Mouse (Mus musculus): ENCODE data around the gene Spata48. TPM values are rescaled to one million over a fixed set of nuclear protein-coding genes. Genes with fewer than 3 reads are reported as not detected.

The Spata48 gene
- polyA plus RNA-seq, 1 experiment from 2014 or later, result 1.7 TPM

GRCm38 (mm10) chr11:11513008-11513799 is 51.3 kb downstream of the Spata48 start:
- Histone ChIP-seq H3K4me3 (no peak overlapping the region), H3K36me3 (no peaks in the 10 kb centered on the region), H3K9me3 (replicated peaks) (no peaks in the 10 kb centered on the region), H3K27ac (replicated peaks) (no peak overlapping the region), H3K27me3 (ENCODE audit: low read depth, poor library complexity, severe bottlenecking) (no peaks in the 10 kb centered on the region), H3K4me1 (no peaks in the 10 kb centered on the region)
- WGBS, result 78% methylated on average over 2 of the region's 2 CpGs
- DNase-seq (ENCODE audit: low spot score), result no peak

DNA sequence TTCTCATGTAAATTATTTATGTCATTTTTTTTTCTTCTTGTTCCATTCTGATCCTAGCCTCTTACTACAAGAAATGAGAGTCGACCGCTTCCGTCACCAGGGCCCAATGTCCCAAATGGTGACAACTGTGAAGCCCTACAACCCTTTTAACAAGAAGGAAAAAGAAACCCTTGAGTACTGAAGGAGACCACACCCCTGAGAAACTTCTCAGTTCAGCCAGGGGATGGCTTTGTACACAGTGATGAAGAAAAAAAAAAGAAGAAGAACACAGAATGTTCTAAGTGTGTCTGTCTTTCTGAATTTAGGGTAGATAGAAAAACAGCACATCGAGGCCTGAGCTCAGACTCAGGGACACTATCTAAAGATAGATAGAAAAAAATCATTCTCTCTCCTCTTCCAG is 53.0 kb downstream of the Spata48 start:
- H3K4me1 ChIP-seq, result no peaks in the 10 kb centered on the region
- no peaks in the 10 kb centered on the region for H3K9me3 ChIP-seq (replicated peaks)
- no peak for DNase-seq (ENCODE audit: low spot score)
- H3K27me3 ChIP-seq (ENCODE audit: low read depth, poor library complexity, severe bottlenecking), result no peaks in the 10 kb centered on the region
- H3K4me3 ChIP-seq, result no peak overlapping the region
- no peak overlapping the region for H3K27ac ChIP-seq (replicated peaks)
- H3K36me3 ChIP-seq, result no peaks in the 10 kb centered on the region
- 97% methylated on average over 4 of the region's 4 CpGs for WGBS

DNA sequence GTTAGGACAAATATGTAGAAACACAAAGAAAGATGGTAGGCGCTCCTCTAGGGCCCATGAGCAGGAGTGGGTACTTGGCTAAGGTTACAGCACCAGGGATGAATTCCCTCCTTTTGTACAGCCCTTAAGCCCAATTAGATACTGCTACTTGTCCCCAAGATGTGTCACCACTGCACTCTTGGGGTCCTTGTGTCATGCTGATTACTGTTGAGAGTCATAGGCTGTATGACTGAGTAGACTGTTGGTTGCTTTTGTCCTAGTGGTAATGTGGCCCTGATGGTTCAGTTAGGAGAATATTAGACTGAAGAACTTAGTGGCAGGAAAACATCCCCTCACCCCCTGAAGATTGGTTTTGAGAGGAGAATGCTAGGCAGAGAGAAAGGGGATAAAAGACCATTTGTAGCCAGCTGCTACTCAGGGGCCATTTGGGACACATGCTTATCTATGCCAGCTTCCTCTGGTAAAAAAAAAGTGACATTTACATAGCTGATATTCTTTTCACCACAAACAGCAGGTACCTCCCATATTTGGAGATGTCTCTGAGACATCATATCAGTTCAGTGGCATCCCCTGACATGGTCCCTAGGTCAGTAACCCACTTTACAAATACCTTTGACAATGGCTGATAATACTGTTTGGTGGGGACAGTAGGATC is 56.0 kb downstream of the Spata48 start:
- H3K4me3 ChIP-seq, result no peak overlapping the region
- no peak overlapping the region for H3K27ac ChIP-seq (replicated peaks)
- H3K4me1 ChIP-seq, result no peaks in the 10 kb centered on the region
- 89% methylated on average over 1 of the region's 1 CpGs for WGBS
- DNase-seq (ENCODE audit: low spot score), result no peak
- H3K9me3 ChIP-seq (replicated peaks), result no peaks in the 10 kb centered on the region
- H3K36me3 ChIP-seq, result no peaks in the 10 kb centered on the region
- no peaks in the 10 kb centered on the region for H3K27me3 ChIP-seq (ENCODE audit: low read depth, poor library complexity, severe bottlenecking)

- H3K4me3 ChIP-seq, result no peak overlapping the region
- H3K27me3 ChIP-seq (ENCODE audit: low read depth, poor library complexity, severe bottlenecking), result no peaks in the 10 kb centered on the region
- H3K36me3 ChIP-seq, result no peaks in the 10 kb centered on the region
- no peaks in the 10 kb centered on the region for H3K9me3 ChIP-seq (replicated peaks)
- DNase-seq (ENCODE audit: low spot score), result no peak
- WGBS, result 88% methylated on average over 10 of the region's 10 CpGs
- H3K4me1 ChIP-seq, result no peaks in the 10 kb centered on the region
- no peak overlapping the region for H3K27ac ChIP-seq (replicated peaks)
Measured at GRCm38 (mm10) chr11:11519255-11520243, 57.7 kb downstream of the Spata48 start.

- no peak overlapping the region for H3K4me3 ChIP-seq
- no peaks in the 10 kb centered on the region for H3K36me3 ChIP-seq
- 81% methylated on average over 5 of the region's 5 CpGs for WGBS
- H3K27ac ChIP-seq (replicated peaks), result no peak overlapping the region
- DNase-seq (ENCODE audit: low spot score), result no peak
- no peaks in the 10 kb centered on the region for H3K27me3 ChIP-seq (ENCODE audit: low read depth, poor library complexity, severe bottlenecking)
- H3K4me1 ChIP-seq, result no peaks in the 10 kb centered on the region
- H3K9me3 ChIP-seq (replicated peaks), result no peaks in the 10 kb centered on the region
Measured at GRCm38 (mm10) chr11:11521908-11522441, 60.1 kb downstream of the Spata48 start.

- Histone ChIP-seq H3K9me3 (replicated peaks) (no peaks in the 10 kb centered on the region), H3K36me3 (no peaks in the 10 kb centered on the region), H3K27ac (replicated peaks) (no peak overlapping the region), H3K27me3 (ENCODE audit: low read depth, poor library complexity, severe bottlenecking) (no peaks in the 10 kb centered on the region), H3K4me3 (no peak overlapping the region), H3K4me1 (no peaks in the 10 kb centered on the region)
- 84% methylated on average over 11 of the region's 11 CpGs for WGBS
- no peak for DNase-seq (ENCODE audit: low spot score)
Measured at GRCm38 (mm10) chr11:11528760-11529159, 66.9 kb downstream of the Spata48 start.

DNA sequence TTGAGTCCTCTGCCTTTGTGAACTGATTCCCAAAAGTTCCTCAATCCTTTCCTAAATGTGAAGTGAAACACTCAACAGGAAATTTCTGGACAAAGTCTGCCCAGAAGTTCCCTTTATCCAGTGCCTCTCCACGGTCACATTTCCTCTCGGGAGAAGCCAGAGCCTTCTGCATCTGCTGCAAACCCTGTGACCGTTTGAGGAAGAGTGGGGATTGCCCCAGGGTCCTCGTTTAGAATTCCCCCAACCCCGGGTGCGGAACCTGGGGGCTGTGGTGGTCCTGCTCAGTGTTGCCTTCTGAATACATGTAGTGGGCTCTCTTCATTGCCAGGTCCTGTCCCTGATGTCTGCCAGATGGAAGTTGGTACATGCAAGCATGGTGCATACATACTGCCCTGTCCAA is 67.3 kb downstream of the Spata48 start:
- no peaks in the 10 kb centered on the region for H3K27me3 ChIP-seq (ENCODE audit: low read depth, poor library complexity, severe bottlenecking)
- no peak for DNase-seq (ENCODE audit: low spot score)
- no peaks in the 10 kb centered on the region for H3K9me3 ChIP-seq (replicated peaks)
- no peak overlapping the region for H3K27ac ChIP-seq (replicated peaks)
- WGBS, result 87% methylated on average over 6 of the region's 6 CpGs
- no peak overlapping the region for H3K4me3 ChIP-seq
- no peaks in the 10 kb centered on the region for H3K36me3 ChIP-seq
- no peaks in the 10 kb centered on the region for H3K4me1 ChIP-seq

DNA sequence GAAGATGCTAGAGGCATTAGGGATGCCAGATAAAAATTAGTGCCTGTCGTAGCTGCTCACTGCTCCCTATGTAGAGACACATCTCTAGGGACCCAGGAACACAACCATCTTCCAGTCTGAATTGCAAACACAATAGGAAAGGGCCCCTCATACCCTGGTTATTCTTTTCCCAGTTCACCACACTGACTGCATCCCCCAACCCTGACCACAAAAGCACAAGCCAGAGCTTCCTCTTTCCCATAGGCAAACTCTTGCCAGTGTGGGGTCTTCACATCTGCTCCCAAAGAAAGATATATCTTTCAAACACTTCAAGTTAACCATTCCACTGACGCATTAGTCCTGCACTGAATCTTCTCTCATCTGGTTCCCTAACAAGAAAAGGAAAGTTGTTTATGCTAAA is 68.2 kb downstream of the Spata48 start:
- no peak for DNase-seq (ENCODE audit: low spot score)
- WGBS, result 88% methylated on average over 2 of the region's 2 CpGs

DNA sequence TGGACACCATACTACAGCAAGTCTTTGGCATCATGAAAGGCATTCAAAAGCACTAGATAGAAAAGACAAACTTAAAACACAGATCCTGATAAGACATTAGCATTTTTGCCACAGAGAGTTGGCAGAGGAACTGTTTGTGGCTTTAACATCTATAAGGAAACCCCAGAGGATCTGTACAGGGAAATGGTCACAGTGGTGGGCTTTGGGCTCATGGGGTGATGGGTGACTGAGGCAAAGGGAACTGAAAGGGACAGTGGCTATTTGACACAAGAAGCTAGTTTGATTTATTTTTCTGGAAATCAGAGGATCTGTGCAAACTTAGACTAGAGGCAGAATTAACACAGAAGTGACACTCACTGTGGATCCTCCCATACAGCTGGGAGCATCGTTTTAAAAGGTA is 74.4 kb downstream of the Spata48 start:
- WGBS, result 86% methylated on average over 1 of the region's 1 CpGs
- Histone ChIP-seq H3K9me3 (replicated peaks) (no peaks in the 10 kb centered on the region), H3K36me3 (no peaks in the 10 kb centered on the region), H3K27ac (replicated peaks) (no peak overlapping the region), H3K27me3 (ENCODE audit: low read depth, poor library complexity, severe bottlenecking) (no peaks in the 10 kb centered on the region), H3K4me1 (no peaks in the 10 kb centered on the region), H3K4me3 (no peak overlapping the region)
- no peak for DNase-seq (ENCODE audit: low spot score)

More for the DNA sequence above, 68.2 kb downstream of the Spata48 start:
- Histone ChIP-seq H3K9me3 (replicated peaks) (no peaks in the 10 kb centered on the region), H3K27ac (replicated peaks) (no peak overlapping the region), H3K4me1 (no peaks in the 10 kb centered on the region), H3K36me3 (no peaks in the 10 kb centered on the region), H3K4me3 (no peak overlapping the region), H3K27me3 (ENCODE audit: low read depth, poor library complexity, severe bottlenecking) (no peaks in the 10 kb centered on the region)

- Histone ChIP-seq H3K9me3 (replicated peaks) (no peaks in the 10 kb centered on the region), H3K27me3 (ENCODE audit: low read depth, poor library complexity, severe bottlenecking) (no peaks in the 10 kb centered on the region), H3K4me3 (no peak overlapping the region), H3K4me1 (no peaks in the 10 kb centered on the region), H3K36me3 (no peaks in the 10 kb centered on the region), H3K27ac (replicated peaks) (no peak overlapping the region)
- WGBS, result 97% methylated on average over 3 of the region's 3 CpGs
- no peak for DNase-seq (ENCODE audit: low spot score)
Measured at GRCm38 (mm10) chr11:11545948-11546347, 84.1 kb downstream of the Spata48 start.

GRCm38 (mm10) chr11:11546903-11547511 is 85.1 kb downstream of the Spata48 start:
- WGBS, result 85% methylated on average over 7 of the region's 7 CpGs

DNA sequence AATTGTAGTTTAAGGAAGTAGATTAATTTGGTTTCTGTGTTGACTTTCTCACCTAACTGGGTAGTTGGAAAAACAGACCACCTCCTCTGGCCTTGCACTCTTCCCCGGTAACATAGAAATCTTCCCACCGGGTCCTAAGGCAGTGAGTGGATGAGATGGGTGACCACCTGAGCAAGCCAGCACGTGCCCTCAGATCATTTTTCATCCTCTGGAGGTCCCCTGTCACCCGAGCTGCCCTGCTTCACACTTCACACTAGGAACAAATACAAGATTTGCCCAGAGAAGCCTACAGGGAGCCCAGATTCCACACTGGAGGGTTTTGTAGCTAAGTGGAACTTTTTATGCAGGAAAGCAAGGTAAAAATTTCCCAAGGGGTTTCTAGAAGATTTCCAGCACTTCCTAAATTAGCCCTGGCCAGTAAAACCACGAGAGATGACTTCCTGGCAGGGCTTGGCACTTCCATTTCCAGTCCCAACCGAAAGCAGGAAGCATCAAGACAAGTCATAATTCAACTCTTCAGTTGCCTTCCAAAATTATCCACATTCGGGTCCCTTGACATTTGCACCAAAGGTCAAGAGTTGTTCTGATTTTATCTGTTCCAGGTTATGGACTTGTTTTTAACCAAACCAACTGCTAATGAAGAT is 85.8 kb downstream of the Spata48 start:
- no peak overlapping the region for H3K4me3 ChIP-seq
- H3K36me3 ChIP-seq, result no peaks in the 10 kb centered on the region
- 86% methylated on average over 7 of the region's 7 CpGs for WGBS
- no peak for DNase-seq (ENCODE audit: low spot score)
- no peaks in the 10 kb centered on the region for H3K9me3 ChIP-seq (replicated peaks)
- no peaks in the 10 kb centered on the region for H3K27me3 ChIP-seq (ENCODE audit: low read depth, poor library complexity, severe bottlenecking)
- no peaks in the 10 kb centered on the region for H3K4me1 ChIP-seq
- H3K27ac ChIP-seq (replicated peaks), result no peak overlapping the region

More at GRCm38 (mm10) chr11:11546903-11547511, 85.1 kb downstream of the Spata48 start:
- no peak for DNase-seq (ENCODE audit: low spot score)
- no peaks in the 10 kb centered on the region for H3K9me3 ChIP-seq (replicated peaks)
- H3K36me3 ChIP-seq, result no peaks in the 10 kb centered on the region
- H3K4me1 ChIP-seq, result no peaks in the 10 kb centered on the region
- no peaks in the 10 kb centered on the region for H3K27me3 ChIP-seq (ENCODE audit: low read depth, poor library complexity, severe bottlenecking)
- no peak overlapping the region for H3K4me3 ChIP-seq
- no peak overlapping the region for H3K27ac ChIP-seq (replicated peaks)

Data from midbrain, embryonic 10.5 days (tissue).